Mouse (Mus musculus) stomach, postnatal 0 days (tissue): ENCODE results near the gene Chst14. TPM values are rescaled to one million over a fixed set of nuclear protein-coding genes. Genes with fewer than 3 reads are reported as not detected.

Experiments used
- ATAC-seq: fragments of 200-750 bp; cut with Nextera tagmentation; 2 replicates; pipeline ENCODE4 v1.8.0; 2017; ENCODE audit not compliant: low FRiP score, low TSS enrichment
- DNase-seq: peaks from one replicate; pipeline ENCODE4 v3.0.0-alpha.2; 2016; ENCODE audit warnings: low spot score
- H3K27ac ChIP-seq: fragments of 300-500 bp; sonication (generic); replicated peaks from 2 replicates; pipeline ENCODE4 v1.5.1; 2014; ENCODE audit warnings: mild to moderate bottlenecking, control low read depth
- H3K27me3 ChIP-seq: fragments of 300-500 bp; sonication (generic); 2 replicates; pipeline ENCODE4 v1.6.1; 2014; ENCODE audit warnings: low read length; ENCODE audit not compliant: control insufficient read depth, insufficient read depth
- H3K36me3 ChIP-seq: fragments of 300-500 bp; sonication (generic); 2 replicates; pipeline ENCODE4 v1.6.1; 2014; ENCODE audit warnings: low read length, mixed read lengths; ENCODE audit not compliant: control insufficient read depth, insufficient read depth
- H3K4me1 ChIP-seq: fragments of 300-500 bp; sonication (generic); replicated peaks from 2 replicates; pipeline ENCODE4 v1.6.1; 2014; ENCODE audit warnings: antibody characterized with exemption; ENCODE audit not compliant: control insufficient read depth, insufficient read depth
- H3K4me2 ChIP-seq: fragments of 300-500 bp; sonication (generic); replicated peaks from 2 replicates; pipeline ENCODE4 v1.6.1; 2014; ENCODE audit warnings: low read depth, mild to moderate bottlenecking, control low read depth, moderate library complexity
- H3K4me3 ChIP-seq: fragments of 300-500 bp; sonication (generic); 2 replicates; pipeline ENCODE4 v1.5.1; 2014; ENCODE audit warnings: low read depth, low read length, control low read depth
- H3K9ac ChIP-seq: fragments of 300-500 bp; sonication (generic); 2 replicates; pipeline ENCODE4 v1.6.1; 2014; ENCODE audit warnings: mild to moderate bottlenecking, low read length, control low read depth, mixed read lengths
- H3K9me3 ChIP-seq: fragments of 300-500 bp; sonication (generic); 2 replicates; pipeline ENCODE4 v1.6.1; 2016; ENCODE audit warnings: low read length; ENCODE audit not compliant: control insufficient read depth
- CTCF ChIP-seq: IDR thresholded peaks from 2 replicates; pipeline ENCODE4 v1.5.1; 2016; ENCODE audit warnings: antibody characterized with exemption, low read depth, mild to moderate bottlenecking, moderate library complexity
- EP300 ChIP-seq: optimal IDR thresholded peaks from 2 replicates; pipeline ENCODE3; 2016; ENCODE audit warnings: antibody characterized with exemption
- WGBS: fragments of 180-500 bp; shearing (Covaris S2); extraction: QIAGEN DNeasy Blood & Tissue Kit; methylation state at CpG from one replicate; pipeline ENCODE4 v1.1.7; 2014; 5-methylcytosine and 5-hydroxymethylcytosine counted together
- polyA plus RNA-seq: library from polyadenylated mRNA; unstranded; fragments of >200 nt; fragmentation: Nextera tagmentation; extraction: Ambion mirVana; gene quantifications from 2 replicates; pipeline ENCODE4 v1.2.1, GENCODE M21; 2015

Gene Chst14
- polyA plus RNA-seq, 1 experiment from 2014 or later: 14.2 TPM

DNA sequence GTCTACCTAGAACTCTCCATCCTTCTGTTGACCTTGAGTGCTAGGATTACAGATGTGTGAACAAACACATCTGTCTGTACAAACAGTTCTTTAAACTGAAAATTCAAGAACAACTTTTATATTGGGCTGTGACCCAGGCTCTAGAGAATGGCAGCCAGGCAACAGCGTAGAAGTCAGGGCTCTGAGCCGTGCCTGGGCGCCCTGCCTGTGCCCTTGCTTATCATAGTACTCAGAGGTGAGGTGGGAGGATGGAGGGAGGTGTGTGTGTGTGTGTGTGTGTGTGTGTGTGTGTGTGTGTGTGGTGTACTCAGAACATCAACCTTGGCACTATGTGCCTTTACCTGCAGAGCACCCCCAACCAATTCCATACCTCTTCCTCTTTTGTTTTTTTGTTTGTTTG lies 18.5 kb upstream of the Chst14 start:
- 84% methylated on average over 3 of the region's 3 CpGs for WGBS
- Histone ChIP-seq H3K4me3 (no peak overlapping the region), H3K27me3 (no peaks in the 10 kb centered on the region), H3K27ac (no peak overlapping the region), H3K9me3 (no peaks in the 10 kb centered on the region), H3K4me2 (no peak overlapping the region), H3K4me1 (no peaks in the 10 kb centered on the region), H3K9ac (no peak overlapping the region), H3K36me3 (no peaks in the 10 kb centered on the region)
- DNase-seq (no peak), ATAC-seq (no peak)
- no peak for TF ChIP-seq EP300
- TF ChIP-seq CTCF: no peak

GRCm38 (mm10) chr2:118909151-118909550 lies 17.1 kb upstream of the Chst14 start:
- Histone ChIP-seq H3K9ac (no peak overlapping the region), H3K27ac (no peak overlapping the region), H3K27me3 (no peaks in the 10 kb centered on the region), H3K4me1 (peaks cover 2% of the 10 kb centered on the region; the same call in 1 of the 2 replicates), H3K4me2 (no peak overlapping the region), H3K36me3 (no peaks in the 10 kb centered on the region), H3K9me3 (no peaks in the 10 kb centered on the region), H3K4me3 (no peak overlapping the region)
- ATAC-seq (no peak), DNase-seq (no peak)
- 67% methylated on average over 1 of the region's 1 CpGs for WGBS
- TF ChIP-seq CTCF: no peak
- TF ChIP-seq EP300: no peak

GRCm38 (mm10) chr2:118910605-118911278 lies 15.6 kb upstream of the Chst14 start:
- Histone ChIP-seq H3K27ac (no peak overlapping the region), H3K36me3 (no peaks in the 10 kb centered on the region), H3K4me1 (peaks cover 2% of the 10 kb centered on the region; the same call in 1 of the 2 replicates), H3K9me3 (no peaks in the 10 kb centered on the region), H3K4me2 (no peak overlapping the region), H3K4me3 (no peak overlapping the region), H3K27me3 (no peaks in the 10 kb centered on the region), H3K9ac (no peak overlapping the region)
- TF ChIP-seq CTCF: no peak
- TF ChIP-seq EP300: no peak
- DNase-seq (no peak), ATAC-seq (no peak)
- 64% methylated on average over 7 of the region's 7 CpGs for WGBS

DNA sequence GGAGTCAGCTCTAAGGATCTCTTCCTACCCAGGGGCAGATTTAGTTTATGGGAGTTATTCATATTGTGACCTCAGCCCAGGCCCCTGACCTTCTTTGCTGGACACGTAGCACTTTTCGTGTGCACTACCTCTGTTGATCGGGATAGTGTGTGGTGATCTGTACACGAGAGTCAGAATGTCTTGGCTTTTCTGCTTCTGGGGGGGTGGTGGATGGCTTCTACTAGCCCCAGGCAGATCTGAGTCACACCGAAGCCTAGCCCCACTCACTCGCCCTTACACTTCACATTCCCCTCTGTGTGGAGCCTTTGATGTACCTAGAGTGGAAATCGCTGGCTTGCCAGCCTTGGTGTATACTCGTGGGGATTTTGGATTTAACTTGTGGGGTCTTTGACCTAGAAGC lies 13.6 kb upstream of the Chst14 start:
- DNase-seq (no peak), ATAC-seq (no peak)
- no peak overlapping the region for H3K9ac ChIP-seq
- WGBS: 71% methylated on average over 8 of the region's 8 CpGs
- H3K4me3 ChIP-seq: no peak overlapping the region
- H3K9me3 ChIP-seq: no peaks in the 10 kb centered on the region
- peaks cover 2% of the 10 kb centered on the region; the same call in 1 of the 2 replicates for H3K4me1 ChIP-seq
- TF ChIP-seq CTCF (no peak), EP300 (no peak)
- H3K27me3 ChIP-seq: no peaks in the 10 kb centered on the region
- H3K36me3 ChIP-seq: no peaks in the 10 kb centered on the region; the same call in 1 of the 2 replicates
- no peak overlapping the region for H3K27ac ChIP-seq
- no peak overlapping the region for H3K4me2 ChIP-seq

DNA sequence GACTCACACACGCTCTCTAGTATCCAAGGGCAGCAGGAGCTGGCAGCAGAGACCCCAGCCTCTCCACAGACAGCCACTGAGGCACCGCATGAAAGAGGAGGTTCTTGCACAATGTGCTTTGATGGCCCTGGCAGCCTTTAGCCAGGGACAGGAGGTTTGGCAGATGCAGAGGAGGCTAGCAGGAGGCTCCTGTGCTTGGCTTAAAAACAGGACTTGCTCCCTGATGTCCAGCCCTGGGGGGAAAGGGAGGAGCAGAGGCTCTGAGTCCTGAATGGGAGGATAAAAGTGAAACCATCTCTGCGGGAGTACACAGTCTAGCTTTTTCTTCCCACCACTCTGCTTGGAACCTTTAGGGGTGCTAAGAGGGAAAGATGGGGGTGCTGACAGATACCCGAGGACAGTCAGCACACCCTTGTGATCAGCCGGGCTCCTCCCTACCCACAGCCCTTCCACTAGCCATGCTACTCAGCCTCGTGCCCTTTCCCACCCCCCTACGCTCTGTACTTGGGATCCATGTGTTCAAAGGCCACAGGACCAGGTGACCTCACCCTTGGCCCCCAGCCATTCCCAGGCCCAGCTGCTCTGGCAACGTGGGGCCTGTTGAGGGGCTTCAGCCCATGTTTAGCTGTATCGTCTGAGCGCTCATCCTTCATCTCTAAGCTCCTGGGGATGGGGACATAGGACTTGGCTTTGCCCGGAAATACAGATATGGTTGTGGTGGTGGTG lies 12.6 kb upstream of the Chst14 start:
- 0 out of 2 replicates have a peak overlapping the region, but pooled peaks have one; percentile 35 for H3K27ac ChIP-seq
- no peaks in the 10 kb centered on the region for H3K27me3 ChIP-seq
- H3K4me3 ChIP-seq: no peak overlapping the region
- no peaks in the 10 kb centered on the region for H3K9me3 ChIP-seq
- 44% methylated on average over 11 of the region's 11 CpGs for WGBS
- peaks cover 2% of the 10 kb centered on the region; the same call in 1 of the 2 replicates for H3K4me1 ChIP-seq
- H3K4me2 ChIP-seq: peak overlapping the region; percentile 36; the same call in 1 of the 2 replicates
- H3K9ac ChIP-seq: peak overlapping the region; percentile 41; the same call in 1 of the 2 replicates
- no peaks in the 10 kb centered on the region; the same call in 1 of the 2 replicates for H3K36me3 ChIP-seq
- ATAC-seq (no peak), DNase-seq (no peak)
- TF ChIP-seq EP300: no peak

GRCm38 (mm10) chr2:118914685-118915084 lies 11.6 kb upstream of the Chst14 start:
- Histone ChIP-seq H3K9ac (no peak overlapping the region), H3K27me3 (no peaks in the 10 kb centered on the region), H3K4me3 (no peak overlapping the region), H3K9me3 (no peaks in the 10 kb centered on the region), H3K4me1 (peaks cover 2% of the 10 kb centered on the region; the same call in 1 of the 2 replicates), H3K36me3 (no peaks in the 10 kb centered on the region; the same call in 1 of the 2 replicates), H3K4me2 (no peak overlapping the region), H3K27ac (no peak overlapping the region)
- ATAC-seq (no peak), DNase-seq (no peak)
- TF ChIP-seq CTCF: no peak
- no peak for TF ChIP-seq EP300
- WGBS: 56% methylated on average over 8 of the region's 8 CpGs
